Mouse (Mus musculus) ES-Bruce4 (cell line): ENCODE measurements around the gene Lingo4.

Source experiments
- EP300 ChIP-seq: IDR thresholded peaks from 2 replicates; pipeline ENCODE4 v1.6.1; 2011; ENCODE audit warnings: low read depth, low read length; ENCODE audit not compliant: insufficient read depth
- POLR2A ChIP-seq: IDR thresholded peaks from one replicate; pipeline ENCODE4 v1.8.1; 2011; ENCODE audit warnings: low read length; ENCODE audit not compliant: insufficient read depth

DNA sequence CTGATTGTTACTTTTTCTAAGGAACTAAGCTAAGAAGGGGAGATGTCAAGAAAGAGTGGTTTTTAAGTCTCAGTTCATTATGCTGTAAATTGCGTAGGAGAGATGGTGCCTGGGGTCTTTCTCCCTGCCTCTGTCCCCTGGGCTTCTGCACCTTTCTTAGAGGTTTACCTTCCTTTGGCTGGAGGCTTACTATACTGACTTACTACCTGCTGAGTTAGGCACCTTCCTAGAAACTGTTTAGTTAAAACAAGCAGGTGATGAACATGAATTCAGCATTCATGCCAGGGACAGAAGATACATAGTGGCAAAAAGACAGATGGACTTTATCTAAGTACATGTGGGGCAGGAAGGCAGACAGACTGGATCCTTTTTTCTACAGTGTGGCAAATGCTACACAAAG lies 2.0 kb upstream of the Lingo4 start:
- TF ChIP-seq POLR2A (no peak), EP300 (no peak)
